Mouse (Mus musculus) activated CD4-positive, CD25-positive, alpha-beta regulatory T cell, adult 4 months (primary cell): ENCODE measurements around the gene Zcwpw1. TPM values are rescaled to one million over a fixed set of nuclear protein-coding genes. Genes with fewer than 3 reads are reported as not detected.
"Not testable (repeated sequence)": the region's sequence is repeated elsewhere in the genome, so short reads cannot be mapped to it uniquely, and the experiment has no call there.

Source experiments
- ATAC-seq: one replicate; pipeline ENCODE4 v1.8.0; 2017
- polyA plus RNA-seq, 2 experiments: library from polyadenylated mRNA; unstranded; fragments of 100-300 nt; shearing (Covaris generic); gene quantifications; one replicate each; pipeline ENCODE4 v1.2.1; 2017

The Zcwpw1 gene
- polyA plus RNA-seq, 2 experiments from 2014 or later, result 5.9 to 10.9 TPM

GRCm38 (mm10) chr5:137785164-137786031 is 2.2 kb upstream of the Zcwpw1 start:
- peak; percentile 0 for ATAC-seq

- ATAC-seq, result peak; percentile 72
Measured at GRCm38 (mm10) chr5:137786109-137786942, 1.3 kb upstream of the Zcwpw1 start.

GRCm38 (mm10) chr5:137788171-137788570 is 573 bp downstream of the Zcwpw1 start:
- no peak for ATAC-seq

GRCm38 (mm10) chr5:137788946-137789531 is 1.4 kb downstream of the Zcwpw1 start:
- ATAC-seq, result no peak

GRCm38 (mm10) chr5:137791553-137791952 is 4.0 kb downstream of the Zcwpw1 start:
- ATAC-seq, result no peak

- no peak for ATAC-seq
Measured at GRCm38 (mm10) chr5:137796606-137797005, 9.0 kb downstream of the Zcwpw1 start.

GRCm38 (mm10) chr5:137800917-137801316 is 13.3 kb downstream of the Zcwpw1 start:
- no peak for ATAC-seq

- ATAC-seq, result no peak
Measured at GRCm38 (mm10) chr5:137806158-137806557, 18.6 kb downstream of the Zcwpw1 start.

- no peak for ATAC-seq
Measured at GRCm38 (mm10) chr5:137808316-137808715, 20.7 kb downstream of the Zcwpw1 start.

- ATAC-seq, result no peak
Measured at GRCm38 (mm10) chr5:137817466-137818222, 30.0 kb downstream of the Zcwpw1 start.

- ATAC-seq, result no peak
Measured at GRCm38 (mm10) chr5:137822126-137822525, 34.5 kb downstream of the Zcwpw1 start.

GRCm38 (mm10) chr5:137822602-137823001 is 35.0 kb downstream of the Zcwpw1 start:
- ATAC-seq, result no peak

GRCm38 (mm10) chr5:137823455-137824045 is 36.0 kb downstream of the Zcwpw1 start:
- no peak for ATAC-seq

GRCm38 (mm10) chr5:137825030-137825429 is 37.4 kb downstream of the Zcwpw1 start:
- no peak for ATAC-seq

GRCm38 (mm10) chr5:137825971-137826370 is 38.4 kb downstream of the Zcwpw1 start:
- ATAC-seq, result no peak

- no peak for ATAC-seq
Measured at GRCm38 (mm10) chr5:137826421-137826820, 38.8 kb downstream of the Zcwpw1 start.

- no peak for ATAC-seq
Measured at GRCm38 (mm10) chr5:137828694-137829093, 41.1 kb downstream of the Zcwpw1 start.

- no peak for ATAC-seq
Measured at GRCm38 (mm10) chr5:137830238-137830637, 42.6 kb downstream of the Zcwpw1 start.

- ATAC-seq, result no peak
Measured at GRCm38 (mm10) chr5:137831106-137831505, 43.5 kb downstream of the Zcwpw1 start.

- no peak for ATAC-seq
Measured at GRCm38 (mm10) chr5:137831506-137831905, 43.9 kb downstream of the Zcwpw1 start.

GRCm38 (mm10) chr5:137833500-137833899 is 45.9 kb downstream of the Zcwpw1 start:
- no peak for ATAC-seq

GRCm38 (mm10) chr5:137835966-137836520 is 48.4 kb downstream of the Zcwpw1 start, which contains the start of gene Pilra:
Gene Pilra (minus strand): TSS chr5:137836281.
- not testable (repeated sequence) for ATAC-seq
